Mouse (Mus musculus) lung, embryonic 16.5 days (tissue): Measurements from ENCODE around the gene Prr7. TPM values are rescaled to one million over a fixed set of nuclear protein-coding genes. Genes with fewer than 3 reads are reported as not detected.

Experiments
- ATAC-seq: fragments of 200-750 bp; cut with Nextera tagmentation; 2 replicates; pipeline ENCODE4 v1.8.0; 2017; ENCODE audit warnings: low read depth, mild to moderate bottlenecking, moderate library complexity
- H3K27ac ChIP-seq: fragments of 300-500 bp; sonication (generic); 2 replicates; pipeline ENCODE4 v1.5.1; 2014; ENCODE audit warnings: mild to moderate bottlenecking, control low read depth, low read length
- H3K27me3 ChIP-seq: fragments of 300-500 bp; sonication (generic); 2 replicates; pipeline ENCODE4 v1.6.1; 2014; ENCODE audit warnings: low read depth, low read length, mixed read lengths; ENCODE audit not compliant: control insufficient read depth, insufficient read depth
- H3K36me3 ChIP-seq: fragments of 300-500 bp; sonication (generic); 2 replicates; pipeline ENCODE4 v1.6.1; 2014; ENCODE audit warnings: low read length; ENCODE audit not compliant: control insufficient read depth, insufficient read depth
- H3K4me1 ChIP-seq: fragments of 300-500 bp; sonication (generic); replicated peaks from 2 replicates; pipeline ENCODE4 v1.6.1; 2014; ENCODE audit warnings: low read length, mixed read lengths; ENCODE audit not compliant: control insufficient read depth, insufficient read depth
- H3K4me2 ChIP-seq: fragments of 300-500 bp; sonication (generic); 2 replicates; pipeline ENCODE4 v1.6.1; 2014; ENCODE audit warnings: low read depth, low read length, control low read depth
- H3K4me3 ChIP-seq: fragments of 300-500 bp; sonication (generic); 2 replicates; pipeline ENCODE4 v1.5.1; 2014; ENCODE audit warnings: mild to moderate bottlenecking, low read length, control low read depth
- H3K9ac ChIP-seq: fragments of 300-500 bp; sonication (generic); 2 replicates; pipeline ENCODE4 v1.6.1; 2014; ENCODE audit warnings: low read length, control low read depth
- H3K9me3 ChIP-seq: fragments of 300-500 bp; sonication (generic); 2 replicates; pipeline ENCODE4 v1.6.1; 2016; ENCODE audit warnings: low read length; ENCODE audit not compliant: control insufficient read depth
- WGBS: fragments of 180-500 bp; shearing (Covaris S2); extraction: QIAGEN DNeasy Blood & Tissue Kit; methylation state at CpG from one replicate; pipeline ENCODE4 v1.1.7; 2014; 5-methylcytosine and 5-hydroxymethylcytosine counted together
- polyA plus RNA-seq: library from polyadenylated mRNA; unstranded; fragments of >200 nt; fragmentation: Nextera tagmentation; extraction: Ambion mirVana; gene quantifications from 2 replicates; pipeline ENCODE4 v1.2.1, GENCODE M21; 2015

Prr7 gene
- polyA plus RNA-seq, result 0.25 and 0.46 TPM in 2 replicates

DNA sequence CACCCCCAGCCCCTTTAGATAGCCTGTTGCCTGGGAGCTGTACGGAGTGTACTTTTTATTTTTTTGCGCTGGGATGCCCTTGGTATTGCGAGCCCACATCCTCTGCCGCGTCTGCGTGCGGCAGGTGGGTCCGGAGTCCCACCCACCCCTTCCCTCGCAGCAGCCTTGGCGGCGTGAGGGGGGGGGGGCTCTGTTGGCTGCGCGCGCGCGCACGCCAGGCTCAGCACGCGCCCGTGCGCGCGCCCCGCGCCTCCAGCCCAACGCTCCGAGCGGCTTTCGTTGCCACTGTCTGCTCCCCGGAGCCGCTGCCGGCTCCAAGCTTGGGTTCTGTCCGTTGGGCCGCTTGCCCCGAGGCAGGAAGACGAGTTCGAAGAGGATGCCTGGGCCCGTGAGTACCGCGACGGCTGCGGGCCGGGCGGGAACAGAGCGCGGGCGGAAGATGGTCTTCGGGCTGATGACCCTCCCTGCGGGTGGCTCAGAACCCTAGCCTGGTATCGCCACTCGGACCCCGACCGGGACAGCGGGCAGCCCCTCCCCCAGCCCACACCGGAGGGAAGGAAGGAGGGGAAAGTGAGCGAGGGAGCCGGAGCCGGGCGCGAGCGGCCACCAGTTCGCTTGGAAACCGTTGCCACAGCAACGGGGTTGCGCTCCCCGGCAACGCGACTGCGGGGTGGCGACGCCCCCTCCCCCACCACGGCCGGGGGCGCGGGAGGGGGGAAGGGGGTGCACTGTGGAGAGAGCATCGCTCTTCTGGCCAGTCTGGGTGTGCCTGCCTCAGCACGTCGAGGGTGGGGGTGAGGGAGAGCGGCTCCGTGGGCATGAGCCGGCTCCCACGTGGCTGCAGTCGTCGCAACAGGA lies at the start of gene Prr7:
Gene Prr7, plus strand, starts transcription at position 241 of the 858 bp plus-strand sequence.
- peaks cover 16% of the 10 kb centered on the region for H3K4me1 ChIP-seq
- H3K36me3 ChIP-seq, result peaks cover 5% of the 10 kb centered on the region; the same call in 1 of the 2 replicates
- H3K4me2 ChIP-seq, result peak within 1 kb of the TSS; percentile 99
- H3K27ac ChIP-seq, result no peak within 1 kb of the TSS
- peak within 1 kb of the TSS; percentile 68 for H3K4me3 ChIP-seq
- no peaks in the 10 kb centered on the region for H3K27me3 ChIP-seq
- ATAC-seq, result peak; percentile 59
- H3K9me3 ChIP-seq, result no peaks in the 10 kb centered on the region
- H3K9ac ChIP-seq, result peak within 1 kb of the TSS; percentile 78
- WGBS, result under 1% methylated on average over 69 of the region's 84 CpGs

DNA sequence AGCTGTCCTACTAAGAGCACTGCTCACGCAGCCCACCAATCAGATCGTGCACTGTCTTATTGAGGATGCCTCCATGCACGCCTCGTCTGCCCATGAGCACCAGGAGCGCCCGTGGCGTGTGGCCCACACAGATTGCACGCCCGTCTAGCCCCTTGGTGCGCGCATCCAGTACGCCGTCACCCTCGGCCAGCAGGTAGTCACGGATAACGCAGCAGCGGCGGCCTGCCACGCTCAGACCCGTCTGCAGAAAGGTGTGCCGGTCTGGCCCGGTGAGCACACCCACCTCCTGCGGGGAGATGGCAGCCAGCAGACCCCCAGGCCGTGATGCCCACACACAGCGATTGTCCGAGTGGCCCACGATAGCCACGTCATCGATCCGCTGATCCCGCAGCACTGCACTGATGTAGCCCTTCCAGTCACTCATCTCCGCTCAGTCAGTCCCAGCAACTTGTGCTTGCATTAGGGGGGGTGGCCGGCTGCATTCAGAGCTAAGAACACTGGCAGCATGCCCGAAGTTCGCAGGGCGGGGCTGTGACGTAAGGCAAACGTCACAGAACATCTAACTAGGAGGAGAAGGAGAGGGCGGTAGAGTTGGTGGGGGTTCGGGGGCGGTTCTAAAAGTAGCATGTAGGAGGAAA lies 49.2 kb upstream of the Prr7 start, which contains the start of gene Pfn3:
Gene Pfn3, minus strand, starts transcription at position 490 of the 638 bp plus-strand sequence.
- H3K9me3 ChIP-seq, result no peaks in the 10 kb centered on the region
- H3K4me1 ChIP-seq, result peaks cover 5% of the 10 kb centered on the region
- no peak within 1 kb of the TSS for H3K27ac ChIP-seq
- WGBS, result 10% methylated on average over 41 of the region's 41 CpGs
- peak within 1 kb of the TSS; percentile 56; the same call in 1 of the 2 replicates for H3K9ac ChIP-seq
- H3K4me2 ChIP-seq, result peak within 1 kb of the TSS; percentile 54
- peak within 1 kb of the TSS; percentile 37 for H3K4me3 ChIP-seq
- peak; percentile 44; the same call in 1 of the 2 replicates for ATAC-seq
- H3K27me3 ChIP-seq, result peaks cover 24% of the 10 kb centered on the region
- H3K36me3 ChIP-seq, result no peaks in the 10 kb centered on the region

DNA sequence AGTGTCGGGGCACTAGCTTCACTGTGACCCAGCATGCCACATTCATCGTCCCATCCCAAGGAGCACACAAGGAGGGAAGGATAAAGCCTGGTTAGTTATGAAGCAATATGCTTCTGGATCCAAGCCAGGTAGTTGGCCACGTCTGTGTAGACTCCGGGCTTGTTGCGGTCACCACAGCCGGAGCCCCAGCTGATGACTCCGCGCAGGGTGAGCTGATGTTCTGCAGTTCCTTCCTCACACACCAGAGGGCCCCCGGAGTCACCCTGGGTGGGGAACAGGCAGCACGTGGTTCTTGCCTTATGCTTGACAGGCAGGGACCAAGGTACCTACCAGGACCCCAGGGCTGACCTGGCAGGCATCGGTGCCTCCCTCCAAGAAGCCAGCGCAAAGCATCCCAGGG lies 46.1 kb upstream of the Prr7 start:
- peaks cover 45% of the 10 kb centered on the region for H3K27me3 ChIP-seq

DNA sequence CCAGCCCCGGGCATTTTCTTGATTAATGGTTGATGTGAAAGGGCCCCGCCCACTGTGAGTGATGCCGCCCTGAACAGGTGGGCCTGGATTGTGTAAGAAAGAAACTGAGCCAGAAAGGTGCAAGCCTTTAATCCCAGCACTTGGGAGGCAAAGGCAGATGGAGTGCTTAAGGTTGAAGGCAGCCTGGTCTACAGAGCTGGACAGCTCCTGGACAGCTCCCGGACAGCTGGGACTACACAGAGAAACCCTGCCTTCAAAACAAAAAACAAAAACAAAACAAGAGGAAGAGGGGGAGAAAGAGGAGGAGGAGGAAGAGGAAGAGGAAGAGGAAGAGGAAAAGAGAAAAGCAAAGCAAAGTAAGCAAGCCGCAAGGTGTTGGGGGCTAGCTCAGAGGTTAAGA lies 44.9 kb upstream of the Prr7 start:
- no peak for ATAC-seq
- Histone ChIP-seq H3K4me3 (no peak overlapping the region), H3K4me1 (peaks cover 14% of the 10 kb centered on the region), H3K27ac (no peak overlapping the region), H3K9me3 (no peaks in the 10 kb centered on the region), H3K36me3 (no peaks in the 10 kb centered on the region), H3K9ac (no peak overlapping the region), H3K4me2 (no peak overlapping the region), H3K27me3 (peaks cover 43% of the 10 kb centered on the region)
- WGBS, result 71% methylated on average over 5 of the region's 5 CpGs

More for the DNA sequence above, 46.1 kb upstream of the Prr7 start:
- H3K4me1 ChIP-seq, result peaks cover 14% of the 10 kb centered on the region
- WGBS, result 7% methylated on average over 12 of the region's 12 CpGs
- no peaks in the 10 kb centered on the region for H3K9me3 ChIP-seq
- no peaks in the 10 kb centered on the region for H3K36me3 ChIP-seq
- ATAC-seq, result peak; percentile 68
- no peak overlapping the region for H3K9ac ChIP-seq
- no peak overlapping the region for H3K27ac ChIP-seq
- no peak overlapping the region for H3K4me3 ChIP-seq
- H3K4me2 ChIP-seq, result no peak overlapping the region

DNA sequence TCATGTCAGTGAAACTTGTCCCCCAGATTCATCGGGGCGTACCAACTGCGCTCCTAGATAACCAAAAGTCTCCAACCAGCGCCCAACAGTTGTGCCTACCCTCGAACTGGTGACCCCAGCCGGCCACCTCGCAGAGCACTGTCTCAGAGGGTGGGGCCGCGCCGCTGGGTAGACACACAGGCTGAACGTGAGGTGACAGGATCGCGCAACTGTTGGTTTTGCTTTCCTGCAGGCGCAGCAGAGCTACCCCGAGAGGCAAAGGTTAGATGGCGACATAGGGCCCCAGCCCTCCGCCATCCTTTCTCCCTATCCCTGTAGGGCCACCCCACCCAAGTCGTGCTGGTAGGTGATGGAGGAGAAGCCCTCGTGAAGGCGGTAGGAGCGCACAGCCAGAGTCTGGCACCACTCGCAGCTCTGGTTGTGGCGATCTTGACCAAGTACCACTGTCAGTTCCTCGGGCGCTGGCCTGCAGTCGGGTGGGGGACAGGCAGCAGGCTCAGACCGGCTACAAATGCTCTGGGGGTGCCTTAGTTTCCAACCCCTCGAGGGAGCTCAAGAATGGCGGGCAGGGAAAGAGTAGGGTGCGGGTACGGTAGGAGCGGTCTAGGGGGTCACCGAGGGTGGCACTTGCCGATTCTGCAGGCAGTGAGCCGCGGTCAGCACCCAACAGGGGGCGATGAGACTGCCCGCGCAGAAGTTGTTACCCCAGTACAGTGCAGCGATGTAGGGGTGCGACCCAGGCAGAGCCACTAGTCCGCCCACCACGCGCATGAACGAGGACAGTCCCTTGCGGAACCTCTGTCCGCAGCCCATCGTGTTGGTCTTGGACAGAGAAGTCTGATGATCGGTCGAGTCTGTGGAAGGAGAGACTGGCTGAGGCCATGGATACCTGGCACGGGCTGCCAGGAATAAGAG lies 43.8 kb upstream of the Prr7 start:
- ATAC-seq, result no peak
- Histone ChIP-seq H3K9me3 (no peaks in the 10 kb centered on the region), H3K27me3 (peaks cover 36% of the 10 kb centered on the region), H3K4me1 (peaks cover 9% of the 10 kb centered on the region; the same call in 1 of the 2 replicates), H3K4me3 (peak overlapping the region; percentile 23; the same call in 1 of the 2 replicates), H3K9ac (0 out of 2 replicates have a peak overlapping the region, but pooled peaks have one; percentile 44), H3K36me3 (no peaks in the 10 kb centered on the region), H3K27ac (no peak overlapping the region), H3K4me2 (peak overlapping the region; percentile 55)
- 25% methylated on average over 51 of the region's 51 CpGs for WGBS

DNA sequence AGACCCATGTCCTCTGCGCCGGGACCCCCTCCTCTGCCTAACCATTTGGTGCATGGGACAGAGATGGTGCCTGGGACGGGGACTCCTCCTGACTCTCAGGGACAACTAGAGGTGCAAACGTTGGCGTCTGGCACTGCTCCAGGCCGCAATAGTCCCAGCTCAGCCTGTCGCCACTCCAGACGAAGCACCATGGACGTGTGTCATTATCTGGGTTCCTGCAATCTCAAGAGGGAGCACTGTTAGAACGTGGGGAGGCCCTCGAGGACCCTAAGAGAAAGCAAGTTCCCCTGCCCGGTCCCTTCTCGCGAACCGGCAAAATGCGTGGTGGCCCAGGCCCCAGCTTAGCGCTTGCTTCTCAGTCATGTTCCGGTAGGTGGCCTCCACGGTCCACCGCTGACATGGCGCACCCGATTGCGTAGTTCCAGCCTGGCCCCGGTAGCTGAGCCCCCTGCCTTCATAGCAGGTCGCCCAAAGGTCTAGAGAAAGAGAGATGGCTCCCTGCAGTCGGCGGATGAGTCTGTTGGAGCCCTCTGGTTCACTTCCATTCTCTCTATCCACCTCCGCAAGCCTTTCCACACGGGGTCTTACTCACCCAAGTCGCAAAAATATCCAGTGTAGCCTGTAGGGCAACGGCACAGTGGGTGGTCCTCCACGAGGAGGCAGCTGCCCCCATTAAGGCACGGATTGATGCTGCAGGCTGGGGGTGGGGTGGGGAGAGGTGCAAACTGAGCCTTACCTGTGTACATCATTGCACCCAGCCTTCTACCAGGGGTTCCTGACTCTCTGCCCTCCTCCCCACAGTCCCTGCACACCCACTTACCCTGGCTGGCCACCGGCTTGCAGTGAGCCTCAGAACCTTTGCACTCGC lies 42.9 kb upstream of the Prr7 start:
- peak; percentile 74 for ATAC-seq
- no peak overlapping the region for H3K27ac ChIP-seq
- H3K27me3 ChIP-seq, result peaks cover 36% of the 10 kb centered on the region
- H3K9ac ChIP-seq, result peak overlapping the region; percentile 44; the same call in 1 of the 2 replicates
- H3K9me3 ChIP-seq, result no peaks in the 10 kb centered on the region
- H3K36me3 ChIP-seq, result no peaks in the 10 kb centered on the region
- H3K4me3 ChIP-seq, result peak overlapping the region; percentile 23
- peaks cover 9% of the 10 kb centered on the region; the same call in 1 of the 2 replicates for H3K4me1 ChIP-seq
- peak overlapping the region; percentile 55 for H3K4me2 ChIP-seq
- 9% methylated on average over 35 of the region's 35 CpGs for WGBS

DNA sequence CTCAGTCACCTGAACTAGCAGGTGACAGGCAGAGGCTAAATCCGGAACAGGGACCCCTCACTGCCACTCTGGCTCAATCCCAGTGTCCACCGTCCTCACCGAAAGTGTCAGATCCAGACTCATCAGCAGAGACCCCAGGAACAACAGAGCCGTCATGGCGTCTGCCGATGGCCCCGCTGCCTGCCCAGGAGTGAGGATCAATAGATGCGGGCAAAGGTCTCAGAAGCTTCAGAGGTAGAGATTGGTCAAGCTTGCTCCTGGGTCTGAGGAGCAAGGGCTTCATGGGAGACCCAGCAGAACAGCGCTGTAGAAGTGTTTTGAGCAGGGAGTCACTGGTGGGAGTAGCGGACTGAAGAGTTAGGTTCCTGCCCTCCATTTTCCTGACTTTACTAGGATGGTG lies 37.5 kb upstream of the Prr7 start, which contains the start of gene F12:
Gene F12, minus strand, starts transcription at position 181 of the 400 bp plus-strand sequence.
- H3K9me3 ChIP-seq, result no peaks in the 10 kb centered on the region
- no peak within 1 kb of the TSS for H3K9ac ChIP-seq
- WGBS, result 88% methylated on average over 10 of the region's 10 CpGs
- ATAC-seq, result no peak
- H3K4me2 ChIP-seq, result no peak within 1 kb of the TSS
- H3K27ac ChIP-seq, result no peak within 1 kb of the TSS
- H3K36me3 ChIP-seq, result no peaks in the 10 kb centered on the region
- peaks cover 3% of the 10 kb centered on the region for H3K27me3 ChIP-seq
- H3K4me1 ChIP-seq, result no peaks in the 10 kb centered on the region
- H3K4me3 ChIP-seq, result no peak within 1 kb of the TSS
